Mouse (Mus musculus) ES-E14 (cell line): Measurements from ENCODE around the gene Commd2. TPM values are rescaled to one million over a fixed set of nuclear protein-coding genes. Genes with fewer than 3 reads are reported as not detected.

Experiments
- DNase-seq: peaks from one replicate; pipeline ENCODE4 v3.0.0-alpha.2; 2013; ENCODE audit warnings: low read depth, low spot score
- H3K27ac ChIP-seq: 2 replicates; pipeline ENCODE4 v1.5.1; 2012; ENCODE audit warnings: low read depth, mild to moderate bottlenecking, low read length, moderate library complexity, mixed read lengths; ENCODE audit not compliant: poor library complexity, insufficient read depth, severe bottlenecking
- H3K36me3 ChIP-seq: 2 replicates; pipeline ENCODE4 v1.6.1; 2012; ENCODE audit warnings: mild to moderate bottlenecking, low read length, moderate library complexity, mixed read lengths; ENCODE audit not compliant: control insufficient read depth, poor library complexity, insufficient read depth, severe bottlenecking
- H3K4me1 ChIP-seq, 2 experiments: fragments of 150-350 bp in 1 of 2; sonication (generic) in 1 of 2; 2 replicates each; pipeline ENCODE4 v1.6.1; 2012; ENCODE audit warnings: low read length in 2 of 2, mild to moderate bottlenecking in 1 of 2, mixed read lengths in 1 of 2; ENCODE audit not compliant: control insufficient read depth in 2 of 2, insufficient read depth in 2 of 2, poor library complexity in 1 of 2
- H3K4me3 ChIP-seq, 2 experiments: fragments of 150-350 bp in 1 of 2; sonication (generic) in 1 of 2; 2 replicates each; pipeline ENCODE4 v1.5.1; 2012; ENCODE audit warnings: low read length in 2 of 2, low read depth in 1 of 2, mild to moderate bottlenecking in 1 of 2, mixed read lengths in 1 of 2; ENCODE audit not compliant: insufficient read depth in 1 of 2, poor library complexity in 1 of 2, severe bottlenecking in 1 of 2
- H3K9ac ChIP-seq: 2 replicates; pipeline ENCODE4 v1.6.1; 2012; ENCODE audit warnings: low read depth, mild to moderate bottlenecking, low read length, mixed read lengths; ENCODE audit not compliant: poor library complexity, insufficient read depth, severe bottlenecking
- H3K9me3 ChIP-seq: fragments of 150-350 bp; sonication (generic); 2 replicates; pipeline ENCODE4 v1.6.1; 2012; ENCODE audit warnings: low read depth, mild to moderate bottlenecking, low read length; ENCODE audit not compliant: control insufficient read depth, insufficient read depth
- CHD2 ChIP-seq: IDR thresholded peaks from 2 replicates; pipeline ENCODE4 v1.6.1; 2014; ENCODE audit warnings: mild to moderate bottlenecking, low read depth, low read length, inconsistent platforms
- HCFC1 ChIP-seq: IDR thresholded peaks from 2 replicates; pipeline ENCODE4 v1.6.1; 2012; ENCODE audit warnings: low read length, inconsistent platforms, borderline replicate concordance; ENCODE audit not compliant: insufficient read depth
- MAFK ChIP-seq: IDR thresholded peaks from 2 replicates; pipeline ENCODE4 v1.6.1; 2014; ENCODE audit warnings: mild to moderate bottlenecking, low read depth, low read length, inconsistent platforms; ENCODE audit not compliant: insufficient read depth
- ZC3H11A ChIP-seq: IDR thresholded peaks from 2 replicates; pipeline ENCODE4 v1.6.1; 2012; ENCODE audit warnings: low read depth, mild to moderate bottlenecking, inconsistent platforms, low read length, borderline replicate concordance
- ZNF384 ChIP-seq: IDR thresholded peaks from 2 replicates; pipeline ENCODE4 v1.6.1; 2012; ENCODE audit warnings: low read depth, low read length, inconsistent platforms
- in situ Hi-C, 2 experiments: fragments of 600-800 bp; cut with MboI; formaldehyde crosslinking; loops; one replicate each; pipeline ENCODE4 v1.15.1; 2025; ENCODE audit warnings: low sequenced_read_pairs in 2 of 2, inconsistent platforms in 1 of 2; ENCODE audit not compliant: unreplicated experiment in 2 of 2
- total RNA-seq: library from RNA; depleted of rRNA; stranded (reverse); fragments of 300-350 nt; gene quantifications from 2 replicates; pipeline ENCODE4 v1.2.3, GENCODE M21; 2012

The Commd2 gene
- total RNA-seq, 1 experiment: 38.2 TPM

- H3K4me3 ChIP-seq: no peak overlapping the region
- in situ Hi-C loops: no loop called here
- H3K27ac ChIP-seq: no peak overlapping the region
- no peaks in the 10 kb centered on the region for H3K9me3 ChIP-seq
- H3K4me1 ChIP-seq: no peaks in the 10 kb centered on the region
- TF ChIP-seq MAFK (no peak), ZC3H11A (no peak), ZNF384 (no peak), CHD2 (no peak)
- no peak overlapping the region for H3K9ac ChIP-seq
- no peaks in the 10 kb centered on the region for H3K36me3 ChIP-seq
- DNase-seq: no peak
Observed at GRCm38 (mm10) chr3:57615652-57616051, 35.9 kb downstream of the Commd2 start.

GRCm38 (mm10) chr3:57612430-57612997 is 39.0 kb downstream of the Commd2 start:
- Histone ChIP-seq H3K4me1 (no peaks in the 10 kb centered on the region), H3K27ac (no peak overlapping the region), H3K36me3 (no peaks in the 10 kb centered on the region), H3K9ac (no peak overlapping the region), H3K4me3 (no peak overlapping the region), H3K9me3 (no peaks in the 10 kb centered on the region)
- DNase-seq: no peak
- in situ Hi-C loops: no loop called here
- TF ChIP-seq CHD2 (no peak), HCFC1 (no peak), ZNF384 (no peak), MAFK (no peak), ZC3H11A (no peak)

- no peaks in the 10 kb centered on the region for H3K9me3 ChIP-seq
- no peak overlapping the region for H3K4me3 ChIP-seq
- H3K27ac ChIP-seq: no peak overlapping the region
- TF ChIP-seq HCFC1 (no peak), ZNF384 (no peak), ZC3H11A (no peak), MAFK (no peak), CHD2 (no peak)
- no peaks in the 10 kb centered on the region for H3K4me1 ChIP-seq
- no peak for DNase-seq
- H3K9ac ChIP-seq: no peak overlapping the region
- no peaks in the 10 kb centered on the region for H3K36me3 ChIP-seq
- in situ Hi-C loops: no loop called here
Observed at GRCm38 (mm10) chr3:57611776-57612175, 39.7 kb downstream of the Commd2 start.

- no peaks in the 10 kb centered on the region for H3K9me3 ChIP-seq
- H3K4me1 ChIP-seq: no peaks in the 10 kb centered on the region
- TF ChIP-seq MAFK (no peak), ZNF384 (no peak), ZC3H11A (no peak), HCFC1 (no peak), CHD2 (no peak)
- H3K27ac ChIP-seq: no peak overlapping the region
- H3K4me3 ChIP-seq: no peak overlapping the region
- no peaks in the 10 kb centered on the region for H3K36me3 ChIP-seq
- in situ Hi-C loops: no loop called here
- DNase-seq: no peak
- H3K9ac ChIP-seq: no peak overlapping the region
Observed at GRCm38 (mm10) chr3:57604618-57605015, 46.9 kb downstream of the Commd2 start.

- H3K4me3 ChIP-seq: no peak overlapping the region
- in situ Hi-C loops: no loop called here
- TF ChIP-seq HCFC1: no peak
- no peak for TF ChIP-seq ZC3H11A
- no peak for TF ChIP-seq MAFK
- TF ChIP-seq ZNF384: no peak
- no peak for TF ChIP-seq CHD2
- H3K4me1 ChIP-seq: no peaks in the 10 kb centered on the region
- H3K9me3 ChIP-seq: no peaks in the 10 kb centered on the region
- no peak overlapping the region for H3K9ac ChIP-seq
- no peaks in the 10 kb centered on the region for H3K36me3 ChIP-seq
- DNase-seq: no peak
- no peak overlapping the region for H3K27ac ChIP-seq
Observed at GRCm38 (mm10) chr3:57603891-57604617, 47.5 kb downstream of the Commd2 start.
